Mouse (Mus musculus): ENCODE data around the gene Trip10.

Gene Trip10

DNA sequence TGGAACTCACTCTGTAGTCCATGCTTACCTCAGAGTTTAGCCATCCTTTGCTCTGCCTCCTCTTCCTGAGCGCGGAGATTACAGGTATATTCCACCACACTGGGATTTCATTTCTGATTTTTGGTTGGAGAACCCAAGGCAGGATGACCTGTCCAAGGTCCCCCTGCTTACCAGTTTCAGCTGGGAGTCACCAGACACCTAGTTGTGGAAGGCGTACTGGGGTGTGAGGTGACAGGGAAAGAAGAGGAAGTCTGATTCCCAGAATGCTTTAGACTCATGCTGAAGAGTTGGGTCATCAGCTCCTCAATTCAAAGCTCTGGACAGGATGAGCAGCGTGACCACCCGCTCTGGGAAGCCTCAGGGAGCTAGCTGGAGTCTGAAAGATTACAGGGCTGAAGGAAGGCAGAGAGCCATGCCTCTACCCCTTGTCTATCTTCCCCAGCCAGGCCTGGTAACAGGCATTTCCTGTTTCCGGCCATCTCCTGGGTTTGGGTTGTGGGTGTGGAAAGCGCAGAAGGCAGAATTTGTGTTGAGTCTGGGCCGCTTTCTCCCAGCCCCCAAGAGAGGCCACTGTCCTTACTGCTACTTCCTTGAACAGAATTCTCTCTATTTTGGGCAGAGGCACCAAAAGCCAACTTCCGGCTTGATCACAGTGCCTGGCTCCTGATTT, 40.9 kb downstream of the Trip10 start:
- intact Hi-C loops (cut with DNase I): no loop called here

DNA sequence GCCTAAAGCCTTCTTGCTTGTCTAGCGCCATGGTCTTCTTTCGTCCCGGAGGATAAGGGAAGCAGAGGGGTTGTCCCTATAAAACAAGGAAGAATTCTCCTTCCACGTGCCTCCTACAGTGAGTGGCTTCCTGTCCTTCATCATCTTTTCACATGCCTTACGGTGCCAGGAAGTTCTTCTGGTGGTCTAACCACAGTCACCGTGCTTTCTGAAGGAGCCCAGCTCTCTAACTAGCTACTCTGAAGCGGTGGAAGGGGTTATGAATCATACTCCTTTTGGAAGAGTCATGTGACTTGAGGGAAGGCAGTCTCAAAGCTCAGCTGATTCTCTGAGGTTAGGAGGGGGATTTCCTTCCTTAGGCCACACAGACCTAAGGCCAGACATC, 41.4 kb downstream of the Trip10 start:
- intact Hi-C loops (cut with DNase I): no loop called here

DNA sequence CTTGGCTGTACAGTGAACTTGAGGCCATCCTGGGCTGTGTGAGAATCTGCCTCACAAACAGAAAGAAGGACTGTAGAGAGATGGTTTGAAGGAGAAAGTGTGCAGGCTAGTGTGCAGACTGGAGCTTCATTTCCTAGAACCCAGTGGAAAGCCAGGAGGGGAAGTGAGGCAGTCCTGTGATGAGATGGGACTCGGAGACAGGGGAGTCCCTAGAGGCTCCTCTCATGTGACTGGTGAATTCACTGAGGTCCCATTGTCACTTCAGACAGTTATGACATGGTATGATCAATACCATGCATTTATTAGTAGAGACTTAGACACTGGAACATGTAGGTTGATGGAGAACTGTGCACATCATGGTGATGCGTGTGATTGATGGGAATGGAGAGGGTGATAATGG, 43.0 kb downstream of the Trip10 start:
- intact Hi-C loops (cut with DNase I): no loop called here

DNA sequence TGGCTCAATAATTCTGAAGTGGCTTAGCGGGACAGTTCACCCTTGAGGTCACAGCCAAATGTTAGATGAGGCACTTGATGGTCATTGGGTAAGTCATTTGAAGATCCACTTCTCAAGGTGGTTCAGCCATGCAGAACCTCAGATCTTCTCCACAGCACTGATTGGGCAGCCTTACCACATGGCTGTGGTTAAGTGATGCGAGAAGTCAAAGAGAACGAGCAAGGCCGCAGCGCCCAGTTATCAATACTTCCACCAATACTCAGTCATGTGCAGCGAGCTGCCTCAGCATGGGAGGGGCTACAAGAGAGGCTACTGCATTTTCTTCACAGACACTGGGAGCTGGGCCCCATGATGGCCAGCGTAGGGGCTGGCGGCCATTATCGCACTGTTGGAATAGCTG, 43.7 kb downstream of the Trip10 start:
- intact Hi-C loops (cut with DNase I): no loop called here

DNA sequence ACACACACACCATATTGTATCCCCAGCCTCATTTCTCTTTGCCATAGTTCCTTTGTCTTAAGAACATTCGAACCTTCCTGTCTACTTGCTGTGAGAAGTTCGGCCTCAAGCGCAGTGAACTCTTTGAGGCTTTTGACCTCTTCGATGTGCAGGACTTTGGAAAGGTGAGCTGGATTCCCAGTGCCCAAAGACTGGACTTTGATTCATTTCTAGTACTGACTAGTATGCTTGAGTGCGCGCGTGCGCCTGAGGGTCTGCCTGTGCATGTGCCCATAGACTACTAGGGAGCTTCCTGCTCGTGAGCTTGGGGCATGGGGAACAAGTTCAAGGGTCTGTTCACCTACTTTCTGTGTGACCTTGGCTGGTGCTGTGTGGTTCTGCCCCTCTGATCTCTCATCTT, 46.7 kb downstream of the Trip10 start:
- intact Hi-C loops (cut with DNase I): no loop called here

DNA sequence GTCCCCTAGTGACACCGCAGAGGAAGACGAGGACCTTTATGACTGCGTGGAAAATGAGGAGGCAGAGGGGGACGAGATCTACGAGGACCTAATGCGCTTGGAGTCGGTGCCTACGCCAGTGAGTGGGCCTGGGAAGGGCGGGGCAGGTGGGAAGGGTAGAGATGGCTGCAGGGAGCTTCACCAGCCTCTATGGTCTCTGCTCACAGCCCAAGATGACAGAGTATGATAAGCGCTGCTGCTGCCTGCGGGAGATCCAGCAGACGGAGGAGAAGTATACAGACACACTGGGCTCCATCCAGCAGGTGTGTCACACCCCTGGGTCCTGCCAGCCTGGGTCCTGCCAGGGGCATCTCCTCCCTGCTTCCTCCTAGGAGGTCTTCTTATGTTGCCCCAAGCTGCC, 47.8 kb downstream of the Trip10 start:
- intact Hi-C loops (cut with DNase I): no loop called here

DNA sequence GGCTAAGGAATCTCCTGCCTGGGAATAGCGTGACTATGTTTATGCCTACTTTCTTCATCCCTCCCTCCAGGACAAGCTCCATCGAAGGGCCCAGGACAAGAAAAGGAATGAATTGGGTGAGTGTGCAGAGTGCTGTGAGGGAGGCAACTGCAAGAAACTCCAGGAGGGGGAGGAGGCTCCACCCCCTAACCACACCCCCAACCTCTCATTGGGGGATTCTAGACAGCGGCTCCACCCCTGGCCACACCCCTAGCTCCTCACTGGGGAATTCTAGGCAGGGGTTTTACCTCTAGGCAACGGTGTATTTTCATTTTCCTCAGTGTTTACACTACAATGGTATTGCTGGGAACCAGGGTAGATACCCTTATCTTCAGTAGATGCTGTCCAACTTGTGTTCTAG, 56.3 kb downstream of the Trip10 start:
- intact Hi-C loops (cut with DNase I): no loop called here

DNA sequence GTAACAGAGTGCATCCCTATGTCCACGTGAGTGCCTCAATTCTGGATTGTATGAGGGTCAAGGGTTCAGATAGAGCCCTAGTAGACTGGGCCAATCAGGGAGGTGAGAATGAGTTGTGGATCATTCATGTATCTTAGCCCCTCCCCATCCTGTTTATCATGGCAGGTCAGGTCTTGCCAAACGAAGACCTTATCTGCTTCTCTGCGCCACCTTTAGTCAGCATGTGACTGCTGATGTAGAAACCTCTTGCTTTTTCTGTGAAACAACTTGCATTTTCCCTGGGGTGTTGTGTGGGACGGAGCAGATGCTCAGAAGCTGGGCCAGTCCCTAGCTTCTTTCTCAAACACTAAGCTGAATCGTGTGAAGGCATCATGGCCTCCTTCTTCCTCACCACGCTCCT, 57.8 kb downstream of the Trip10 start:
- intact Hi-C loops (cut with DNase I): no loop called here

DNA sequence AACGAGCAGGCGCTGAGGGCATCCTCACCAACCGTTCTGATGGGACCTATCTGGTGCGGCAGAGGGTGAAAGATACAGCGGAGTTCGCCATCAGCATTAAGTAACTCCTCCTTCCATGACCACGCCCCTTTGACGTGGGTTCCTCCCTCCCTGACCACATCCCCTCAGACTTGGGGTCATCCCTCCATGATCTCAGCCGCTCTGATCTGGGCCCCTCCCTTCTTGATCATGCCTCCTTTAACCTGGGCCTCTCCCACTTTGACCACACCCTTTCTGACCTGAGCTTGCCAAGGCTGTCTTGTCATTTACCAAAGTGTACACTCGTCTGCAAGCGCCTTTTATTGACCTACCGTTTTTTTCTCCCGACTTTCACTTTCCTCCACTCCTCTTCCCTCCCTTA, 62.5 kb downstream of the Trip10 start:
- intact Hi-C loops (cut with DNase I): no loop called here

Small RNAs within 50 kb of the gene (microRNA-seq; reads per million reads assigned to microRNA genes)
- 0 to 0.49 reads per million in 2 experiments for gene Mir6978
